Mouse (Mus musculus) cortical plate, adult 2 months (tissue): ENCODE measurements around the gene Golga3. TPM values are rescaled to one million over a fixed set of nuclear protein-coding genes. Genes with fewer than 3 reads are reported as not detected.

Experiments
- H3K27ac ChIP-seq: fragments of 200-500 bp; 2 replicates; pipeline ENCODE4 v1.5.1; 2012; ENCODE audit warnings: low read length, control low read depth, inconsistent platforms; ENCODE audit not compliant: insufficient read depth
- H3K4me1 ChIP-seq: fragments of 200-500 bp; 2 replicates; pipeline ENCODE4 v1.6.1; 2011; ENCODE audit warnings: low read length; ENCODE audit not compliant: control insufficient read depth, insufficient read depth
- H3K4me3 ChIP-seq: fragments of 200-500 bp; 2 replicates; pipeline ENCODE4 v1.5.1; 2011; ENCODE audit warnings: mild to moderate bottlenecking, low read length, control low read depth; ENCODE audit not compliant: insufficient read depth
- CTCF ChIP-seq: fragments of 200-500 bp; IDR thresholded peaks from 2 replicates; pipeline ENCODE4 v1.5.1; 2011; ENCODE audit warnings: mild to moderate bottlenecking, control low read depth, low read length; ENCODE audit not compliant: insufficient read depth; ENCODE audit errors: extremely low read depth
- POLR2A ChIP-seq: fragments of 200-500 bp; IDR thresholded peaks from 2 replicates; pipeline ENCODE4 v1.6.1; 2011; ENCODE audit warnings: mild to moderate bottlenecking, low read length, control low read depth; ENCODE audit not compliant: insufficient read depth; ENCODE audit errors: extremely low read depth
- polyA plus RNA-seq: library from polyadenylated mRNA; depleted of rRNA; stranded (reverse); fragments of >200 nt; gene quantifications from 2 replicates; pipeline ENCODE4 v1.2.3, GENCODE M21; 2012; rRNA removed

Golga3 gene
- polyA plus RNA-seq, 1 experiment: 19.6 TPM

- no peak overlapping the region for H3K4me3 ChIP-seq
- H3K4me1 ChIP-seq: no peaks in the 10 kb centered on the region
- no peak overlapping the region for H3K27ac ChIP-seq
- TF ChIP-seq CTCF: no peak
- TF ChIP-seq POLR2A: no peak
Measured at GRCm38 (mm10) chr5:110274846-110275245, 98.3 kb downstream of the Golga3 start.

Other genes with a start within 250 kb of the Golga3 start
- 45.0 and 47.0 TPM in 2 replicates for gene Zfp932, start 180.2 kb upstream of the Golga3 start, polyA plus RNA-seq
- gene Gm17655, start 104.2 kb upstream of the Golga3 start, polyA plus RNA-seq: 1.4 and 1.7 TPM in 2 replicates
- gene Gm35315, start 82.3 kb upstream of the Golga3 start, polyA plus RNA-seq: 0.77 and 0.93 TPM in 2 replicates
- gene Plcxd1, start 76.7 kb upstream of the Golga3 start, polyA plus RNA-seq: 18.6 and 20.3 TPM in 2 replicates
- gene Gtpbp6, start 68.5 kb upstream of the Golga3 start, polyA plus RNA-seq: 155 and 164 TPM in 2 replicates
- gene Zfp605, start 66.6 kb upstream of the Golga3 start, polyA plus RNA-seq: 6.8 and 6.9 TPM in 2 replicates
- gene Chfr, start 40.9 kb upstream of the Golga3 start, polyA plus RNA-seq: 76.7 and 93.4 TPM in 2 replicates
- 16.8 and 17.5 TPM in 2 replicates for gene Ankle2, start 54.3 kb downstream of the Golga3 start, polyA plus RNA-seq
- gene Pgam5, start 93.2 kb downstream of the Golga3 start, polyA plus RNA-seq: 45.6 and 47.0 TPM in 2 replicates
- 11.2 and 11.4 TPM in 2 replicates for gene Pxmp2, start 109.5 kb downstream of the Golga3 start, polyA plus RNA-seq
- gene Pole, start 109.6 kb downstream of the Golga3 start, polyA plus RNA-seq: 1.6 TPM in 2 replicates
- gene P2rx2, start 166.5 kb downstream of the Golga3 start, polyA plus RNA-seq: 0.21 TPM in 2 replicates
- not detected in 2 replicates for gene Lrcol1, start 168.0 kb downstream of the Golga3 start, polyA plus RNA-seq